Mouse (Mus musculus): ENCODE measurements around the gene Cluh.
A peak's percentile ranks its signal among the peaks of the same experiment; 100 is the strongest.

Gene Cluh

GRCm38 (mm10) chr11:74648676-74649075 is 619 bp upstream of the Cluh start:
- no peak for DNase-seq

GRCm38 (mm10) chr11:74649647-74650551 is 604 bp downstream of the Cluh start:
- DNase-seq, result peak in 1 of 2 experiments; percentile 17

DNA sequence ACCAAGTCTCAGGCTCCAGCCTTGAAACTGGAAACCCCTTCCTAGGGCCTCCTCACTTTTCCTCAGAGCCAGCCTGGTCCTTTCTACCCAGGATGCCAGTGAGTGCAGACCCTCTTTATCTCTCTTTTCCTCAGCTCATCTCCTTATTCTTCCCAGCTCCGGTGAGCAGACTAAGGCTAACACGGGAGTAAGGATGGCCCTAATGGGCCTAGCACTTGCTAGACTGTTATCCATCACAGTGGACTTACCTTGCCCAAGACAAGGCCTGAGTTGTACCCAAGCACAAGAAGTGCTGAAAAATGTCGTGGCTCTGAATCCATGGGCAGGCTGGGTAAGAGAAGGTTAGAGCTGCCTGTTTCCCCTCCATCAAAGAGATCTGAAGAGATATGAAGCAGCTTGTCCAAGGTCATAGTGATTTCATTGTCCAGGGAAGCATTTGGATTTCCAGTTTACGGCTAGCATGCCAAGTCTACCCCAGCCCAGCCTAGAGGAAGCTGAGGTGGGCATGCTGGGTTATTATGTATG is 1.3 kb downstream of the Cluh start:
- DNase-seq, result no peak

- no peak for DNase-seq
Observed at GRCm38 (mm10) chr11:74652791-74653191, 3.5 kb downstream of the Cluh start.

DNA sequence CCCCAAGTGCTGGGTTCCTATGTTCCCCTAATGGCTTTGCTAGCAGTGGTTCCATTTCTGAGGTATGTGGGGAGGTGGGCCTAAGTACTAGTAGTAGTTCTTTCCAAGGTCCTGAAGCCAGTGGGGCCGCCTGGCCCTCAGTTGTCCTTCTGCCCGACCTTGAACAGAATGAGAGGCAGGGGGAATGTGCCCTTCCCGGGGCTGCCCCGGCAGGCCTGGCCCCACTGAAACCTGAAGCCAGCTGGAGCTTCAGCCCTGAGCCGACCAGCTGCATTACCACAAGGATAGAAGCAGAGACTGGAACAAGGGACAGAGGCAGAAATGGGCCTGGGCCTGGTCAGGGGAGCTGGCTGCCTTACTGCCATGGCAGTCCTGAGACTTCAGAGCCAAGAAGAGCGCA is 4.1 kb downstream of the Cluh start:
- no peak for DNase-seq

- no peak for DNase-seq
Observed at GRCm38 (mm10) chr11:74655941-74656340, 6.6 kb downstream of the Cluh start.

DNA sequence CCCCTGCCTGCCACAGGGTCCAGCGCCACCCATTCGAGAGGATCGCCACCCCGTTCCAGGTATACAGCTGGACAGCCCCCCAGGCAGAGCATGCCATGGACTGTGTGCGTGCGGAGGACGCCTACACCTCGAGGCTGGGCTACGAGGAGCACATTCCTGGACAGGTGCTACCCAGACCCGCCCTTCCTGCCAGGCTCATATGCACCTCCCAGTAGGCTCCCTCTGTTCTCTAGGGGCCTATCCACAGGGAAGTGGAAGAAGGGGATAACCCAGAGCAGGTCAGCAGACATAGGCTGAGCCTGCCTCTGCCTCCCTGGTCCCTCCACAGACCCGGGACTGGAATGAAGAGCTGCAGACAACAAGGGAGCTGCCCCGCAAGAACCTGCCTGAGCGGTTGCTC is 11.0 kb downstream of the Cluh start:
- DNase-seq, result no peak

DNA sequence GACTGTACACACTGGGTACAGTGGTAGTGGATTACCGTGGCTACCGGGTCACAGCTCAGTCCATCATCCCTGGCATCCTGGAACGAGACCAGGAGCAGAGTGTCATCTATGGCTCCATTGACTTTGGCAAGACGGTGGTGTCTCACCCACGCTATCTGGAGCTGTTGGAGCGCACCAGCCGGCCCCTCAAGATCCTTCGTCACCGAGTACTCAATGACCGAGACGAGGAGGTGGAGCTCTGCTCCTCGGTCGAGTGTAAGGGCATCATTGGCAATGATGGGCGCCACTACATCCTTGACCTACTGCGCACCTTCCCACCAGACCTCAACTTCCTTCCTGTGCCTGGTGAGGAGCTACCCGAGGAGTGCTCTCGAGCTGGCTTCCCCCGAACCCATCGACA is 12.3 kb downstream of the Cluh start:
- no peak for DNase-seq

DNA sequence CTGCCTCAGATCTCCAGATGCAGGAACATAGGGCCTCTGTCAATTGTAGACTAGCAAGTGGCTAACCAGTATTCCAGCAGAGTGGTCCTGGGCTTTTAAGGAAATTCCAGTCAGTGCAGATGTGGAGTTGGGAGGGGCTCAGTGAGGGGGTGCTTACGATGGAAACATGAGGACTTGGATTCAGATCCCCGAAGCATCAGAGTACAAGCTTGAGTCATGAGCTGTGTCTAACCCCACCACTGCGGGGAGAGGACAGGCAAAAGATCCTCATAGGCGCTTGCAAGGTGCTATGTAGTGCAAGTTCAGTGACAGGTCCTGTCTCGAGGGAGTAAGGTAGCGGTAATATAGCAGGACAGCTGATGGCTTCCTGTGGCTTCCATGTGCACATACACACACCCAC is 12.9 kb downstream of the Cluh start:
- DNase-seq, result no peak

- no peak for DNase-seq
Observed at GRCm38 (mm10) chr11:74664279-74664678, 15.0 kb downstream of the Cluh start.

DNA sequence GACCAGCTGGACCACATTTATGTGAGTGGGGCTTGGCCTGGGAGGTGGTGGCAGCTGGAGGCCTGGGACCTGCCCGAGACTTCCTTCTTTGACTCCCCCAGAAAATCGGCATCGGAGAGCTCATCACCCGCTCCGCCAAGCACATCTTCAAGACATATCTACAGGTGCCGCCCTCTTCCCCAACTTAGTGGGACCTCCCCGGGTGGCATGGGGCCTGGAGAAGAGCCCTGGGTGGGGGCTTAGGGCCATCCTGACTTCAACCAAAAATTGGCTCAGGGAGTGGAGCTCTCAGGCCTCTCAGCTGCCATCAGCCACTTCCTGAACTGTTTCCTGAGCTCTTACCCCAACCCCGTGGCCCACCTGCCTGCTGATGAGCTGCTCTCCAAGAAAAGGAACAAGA is 15.6 kb downstream of the Cluh start:
- DNase-seq, result no peak

- no peak for DNase-seq
Observed at GRCm38 (mm10) chr11:74665631-74666283, 16.5 kb downstream of the Cluh start.

- DNase-seq, result no peak
Observed at GRCm38 (mm10) chr11:74666284-74666652, 17.0 kb downstream of the Cluh start.

DNA sequence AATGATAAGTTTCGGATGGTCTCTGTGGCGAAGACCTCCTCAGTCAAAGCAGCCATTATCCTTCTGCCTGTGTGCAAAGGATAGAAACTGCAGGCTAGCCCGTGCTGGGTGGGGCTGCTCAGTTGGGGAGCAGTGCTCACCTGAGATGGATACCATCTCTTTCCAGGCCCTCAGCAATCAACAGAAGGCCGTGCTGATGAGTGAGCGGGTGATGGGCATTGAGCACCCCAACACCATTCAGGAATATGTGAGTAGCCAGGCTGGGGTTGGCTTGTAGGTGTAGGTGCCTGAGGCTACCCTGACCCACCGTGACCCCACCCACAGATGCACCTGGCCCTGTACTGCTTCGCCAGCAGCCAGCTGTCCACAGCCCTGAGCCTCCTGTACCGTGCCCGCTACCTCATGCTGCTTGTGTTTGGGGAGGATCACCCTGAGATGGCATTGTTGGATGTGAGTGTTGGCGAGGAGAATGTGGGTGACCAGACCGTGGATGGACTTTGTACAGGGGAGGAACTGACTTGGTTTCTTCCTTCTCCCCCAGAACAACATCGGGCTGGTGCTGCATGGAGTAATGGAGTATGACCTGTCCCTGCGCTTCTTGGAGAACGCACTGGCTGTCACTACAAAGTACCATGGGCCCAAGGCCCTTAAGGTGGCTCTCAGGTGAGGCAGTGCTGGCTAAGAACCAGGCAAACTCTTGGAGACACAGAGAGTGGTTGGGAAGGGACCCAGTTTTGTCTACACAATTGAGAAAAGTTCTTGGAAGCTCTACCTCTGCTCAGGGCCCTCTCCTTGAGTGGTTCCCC is 17.7 kb downstream of the Cluh start:
- no peak for DNase-seq

GRCm38 (mm10) chr11:74667582-74668010 is 18.3 kb downstream of the Cluh start:
- DNase-seq, result no peak

DNA sequence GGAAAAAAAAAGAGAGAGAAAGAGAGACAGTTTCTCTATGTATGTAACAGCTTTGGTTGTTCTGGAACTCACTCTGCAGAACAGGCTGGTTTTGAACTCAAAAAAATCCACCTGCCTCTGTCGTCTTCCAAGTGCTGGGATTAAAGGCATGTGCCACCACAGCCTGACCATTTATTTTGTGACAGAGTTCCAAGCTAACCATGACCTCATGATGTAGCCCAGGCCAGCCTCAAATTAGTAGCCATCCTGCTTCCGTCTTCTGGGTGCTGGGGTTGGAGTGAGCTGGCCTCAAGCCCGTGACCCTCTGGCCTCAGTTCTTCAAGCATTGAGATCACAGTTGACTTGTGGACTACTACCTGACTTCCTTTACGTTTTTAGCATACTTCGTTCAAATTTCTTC is 19.2 kb downstream of the Cluh start:
- no peak for DNase-seq

- no peak for DNase-seq
Observed at GRCm38 (mm10) chr11:74668971-74669370, 19.7 kb downstream of the Cluh start.

- DNase-seq, result no peak
Observed at GRCm38 (mm10) chr11:74670151-74670550, 20.9 kb downstream of the Cluh start.

DNA sequence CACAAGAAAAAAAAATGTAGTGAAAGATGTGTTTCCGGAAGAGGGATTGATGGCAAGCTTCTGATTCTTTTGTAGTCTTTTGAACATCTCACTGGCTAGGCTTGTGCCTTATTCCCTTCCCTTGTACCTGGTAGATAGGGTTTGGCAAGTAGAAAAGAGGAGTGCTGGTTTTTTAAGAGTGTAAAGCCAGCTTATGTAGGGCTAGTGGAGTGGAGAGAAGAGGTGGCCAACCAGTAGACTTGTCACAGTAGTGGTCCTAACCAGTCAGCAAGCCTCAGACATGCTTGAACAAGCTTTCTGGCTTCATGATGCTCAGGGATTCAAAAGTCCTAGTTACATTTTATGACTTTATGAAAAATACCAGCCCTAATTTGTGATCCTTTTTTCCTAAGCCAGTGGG is 21.7 kb downstream of the Cluh start:
- no peak for DNase-seq

GRCm38 (mm10) chr11:74671839-74672238 is 22.5 kb downstream of the Cluh start:
- no peak for DNase-seq

GRCm38 (mm10) chr11:74672901-74673513 is 23.7 kb downstream of the Cluh start:
- DNase-seq, result no peak

- DNase-seq, result no peak
Observed at GRCm38 (mm10) chr11:74673561-74673960, 24.3 kb downstream of the Cluh start.

- DNase-seq, result no peak
Observed at GRCm38 (mm10) chr11:74674713-74675112, 25.4 kb downstream of the Cluh start.

All from thymus, postnatal 36 days (tissue).